Mouse (Mus musculus) kidney, embryonic 16.5 days (tissue): ENCODE results near the gene Rps18. TPM values are rescaled to one million over a fixed set of nuclear protein-coding genes. Genes with fewer than 3 reads are reported as not detected.

ENCODE experiments used
- ATAC-seq: fragments of 200-750 bp; cut with Nextera tagmentation; 2 replicates; pipeline ENCODE4 v1.8.0; 2017; ENCODE audit warnings: moderate TSS enrichment; ENCODE audit not compliant: low FRiP score, low TSS enrichment
- H3K27ac ChIP-seq: fragments of 300-500 bp; sonication (generic); 2 replicates; pipeline ENCODE4 v1.5.1; 2014; ENCODE audit warnings: low read length
- H3K27me3 ChIP-seq: fragments of 300-500 bp; sonication (generic); 2 replicates; pipeline ENCODE4 v1.6.1; 2014; ENCODE audit warnings: low read length, control low read depth, mixed read lengths; ENCODE audit not compliant: insufficient read depth
- H3K36me3 ChIP-seq: fragments of 300-500 bp; sonication (generic); 2 replicates; pipeline ENCODE4 v1.6.1; 2014; ENCODE audit warnings: low read length, control low read depth, mixed read lengths; ENCODE audit not compliant: insufficient read depth
- H3K4me1 ChIP-seq: fragments of 300-500 bp; sonication (generic); 2 replicates; pipeline ENCODE4 v1.6.1; 2014; ENCODE audit warnings: low read length, control low read depth, mixed read lengths; ENCODE audit not compliant: insufficient read depth
- H3K4me2 ChIP-seq: fragments of 300-500 bp; sonication (generic); replicated peaks from 2 replicates; pipeline ENCODE4 v1.6.1; 2014; ENCODE audit warnings: low read depth, low read length
- H3K4me3 ChIP-seq: fragments of 300-500 bp; sonication (generic); 2 replicates; pipeline ENCODE4 v1.5.1; 2014; ENCODE audit warnings: mild to moderate bottlenecking, low read length
- H3K9ac ChIP-seq: fragments of 300-500 bp; sonication (generic); replicated peaks from 2 replicates; pipeline ENCODE4 v1.6.1; 2014; ENCODE audit warnings: low read length
- H3K9me3 ChIP-seq: fragments of 300-500 bp; sonication (generic); 2 replicates; pipeline ENCODE4 v1.6.1; 2016; ENCODE audit warnings: low read length, control low read depth
- whole genome bisulfite sequencing: fragments of 180-500 bp; shearing (Covaris S2); extraction: QIAGEN DNeasy Blood & Tissue Kit; methylation state at CpG from one replicate; pipeline ENCODE4 v1.1.7; 2014; 5-methylcytosine and 5-hydroxymethylcytosine counted together
- polyA plus RNA-seq: library from polyadenylated mRNA; unstranded; fragments of >200 nt; fragmentation: Nextera tagmentation; extraction: Ambion mirVana; gene quantifications from 2 replicates; pipeline ENCODE4 v1.2.1, GENCODE M21; 2015

The Rps18 gene
- polyA plus RNA-seq, 1 experiment from 2014 or later, result 1,786 TPM

DNA sequence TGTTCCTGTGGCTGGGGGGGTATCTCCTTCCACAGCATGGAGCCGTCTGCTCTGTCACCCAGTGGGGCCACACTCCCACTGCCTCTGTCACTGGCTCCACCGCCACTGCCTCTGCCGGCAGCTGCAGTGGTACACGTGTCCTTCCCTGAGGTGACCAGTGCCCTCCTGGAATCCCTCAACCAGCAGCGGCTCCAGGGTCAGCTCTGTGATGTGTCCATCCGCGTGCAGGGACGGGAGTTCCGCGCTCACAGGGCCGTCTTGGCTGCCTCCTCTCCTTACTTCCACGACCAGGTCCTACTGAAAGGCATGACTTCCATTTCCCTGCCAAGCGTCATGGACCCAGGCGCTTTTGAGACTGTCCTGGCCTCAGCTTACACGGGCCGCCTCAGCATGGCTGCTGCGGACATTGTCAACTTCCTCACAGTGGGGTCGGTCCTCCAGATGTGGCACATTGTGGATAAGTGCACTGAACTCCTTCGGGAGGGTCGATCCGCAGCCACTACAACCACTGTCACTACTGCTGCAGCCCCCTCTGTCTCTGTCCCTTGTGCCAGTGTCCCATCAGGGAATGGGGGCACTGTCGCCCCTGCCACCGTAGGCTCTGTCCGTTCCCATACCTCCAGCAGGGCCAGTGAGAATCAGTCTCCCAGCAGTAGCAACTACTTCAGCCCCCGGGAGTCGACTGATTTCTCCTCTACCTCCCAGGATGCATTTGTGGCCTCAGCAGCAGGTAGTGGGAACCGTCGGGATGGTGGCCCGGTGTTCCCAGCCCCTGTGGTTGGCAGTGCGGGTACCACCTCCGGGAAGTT lies 38.8 kb downstream of the Rps18 start:
- Histone ChIP-seq H3K27ac (no peak overlapping the region), H3K9me3 (no peaks in the 10 kb centered on the region), H3K36me3 (peaks cover 35% of the 10 kb centered on the region), H3K4me3 (peak overlapping the region; percentile 62), H3K4me2 (peak overlapping the region; percentile 59), H3K27me3 (no peaks in the 10 kb centered on the region), H3K9ac (peak overlapping the region; percentile 61), H3K4me1 (peaks cover 36% of the 10 kb centered on the region)
- 74% methylated on average over 31 of the region's 31 CpGs for WGBS
- no peak for ATAC-seq

DNA sequence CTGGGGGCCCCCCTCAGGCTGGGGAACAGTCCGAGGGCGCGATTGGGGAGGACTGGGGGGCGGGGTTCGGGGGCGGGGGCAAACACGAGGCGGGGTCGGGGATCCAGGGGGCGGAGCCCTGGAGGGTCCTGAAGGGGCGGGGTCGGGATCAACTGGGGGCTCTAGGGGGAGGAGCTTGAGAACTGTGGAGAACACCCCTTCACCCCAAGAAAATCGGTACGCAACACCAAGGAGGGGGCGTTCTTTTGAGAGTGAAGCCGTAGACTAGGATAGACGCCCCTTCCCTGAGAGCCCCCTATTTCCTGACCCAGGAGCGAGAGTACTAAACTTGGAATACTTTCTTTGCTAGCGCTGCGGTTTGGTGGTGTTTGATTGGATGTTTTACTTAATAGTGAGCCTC lies 39.5 kb downstream of the Rps18 start:
- Histone ChIP-seq H3K9me3 (no peaks in the 10 kb centered on the region), H3K27me3 (no peaks in the 10 kb centered on the region), H3K4me2 (peak overlapping the region; percentile 59), H3K4me3 (peak overlapping the region; percentile 62), H3K4me1 (peaks cover 43% of the 10 kb centered on the region), H3K9ac (peak overlapping the region; percentile 61), H3K36me3 (peaks cover 43% of the 10 kb centered on the region), H3K27ac (peak overlapping the region; percentile 70)
- peak; percentile 4 for ATAC-seq
- WGBS, result under 1% methylated on average over 9 of the region's 20 CpGs

DNA sequence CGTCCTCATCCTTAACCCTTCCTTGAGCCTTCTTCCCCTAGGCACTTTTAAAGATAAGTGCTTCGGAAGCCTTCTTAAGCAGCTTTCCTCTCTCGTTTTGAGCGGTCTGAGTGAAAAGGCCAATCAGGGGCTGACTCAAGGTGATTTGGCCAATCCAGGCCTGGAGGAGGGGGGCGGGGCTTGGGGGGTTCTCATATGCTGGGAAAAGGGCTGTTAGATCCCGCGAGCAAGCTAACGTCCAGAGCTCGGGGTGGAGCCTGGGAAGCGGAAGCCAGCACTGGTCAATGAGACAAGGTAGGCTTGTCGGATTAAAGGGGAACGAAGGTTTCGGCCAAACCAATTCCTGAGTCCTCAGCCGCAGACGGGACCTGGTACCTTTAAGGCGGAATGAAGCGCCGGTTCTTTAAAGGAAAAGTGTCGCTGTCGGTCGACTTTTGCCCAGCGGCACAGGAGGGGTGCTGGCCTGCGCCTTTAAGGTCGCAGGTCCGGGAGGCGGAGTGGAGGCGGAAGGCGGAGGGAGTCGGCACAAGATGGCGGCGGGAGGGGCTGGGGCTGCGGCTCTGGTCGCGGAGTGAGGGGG lies 40.0 kb downstream of the Rps18 start, which contains the start of the genes Tapbp and Zbtb22:
Gene Tapbp, plus strand, starts transcription at position 229 of the 580 bp plus-strand sequence.
Gene Zbtb22, plus strand, starts transcription at position 234 of the 580 bp plus-strand sequence.
- peak within 1 kb of the TSS; percentile 59 for H3K4me2 ChIP-seq
- peaks cover 46% of the 10 kb centered on the region for H3K4me1 ChIP-seq
- no peaks in the 10 kb centered on the region for H3K9me3 ChIP-seq
- peak; percentile 92 for ATAC-seq
- peak within 1 kb of the TSS; percentile 62 for H3K4me3 ChIP-seq
- peak within 1 kb of the TSS; percentile 70 for H3K27ac ChIP-seq
- peak within 1 kb of the TSS; percentile 61 for H3K9ac ChIP-seq
- H3K27me3 ChIP-seq, result no peaks in the 10 kb centered on the region
- WGBS, result under 1% methylated on average over 26 of the region's 34 CpGs
- peaks cover 43% of the 10 kb centered on the region for H3K36me3 ChIP-seq

DNA sequence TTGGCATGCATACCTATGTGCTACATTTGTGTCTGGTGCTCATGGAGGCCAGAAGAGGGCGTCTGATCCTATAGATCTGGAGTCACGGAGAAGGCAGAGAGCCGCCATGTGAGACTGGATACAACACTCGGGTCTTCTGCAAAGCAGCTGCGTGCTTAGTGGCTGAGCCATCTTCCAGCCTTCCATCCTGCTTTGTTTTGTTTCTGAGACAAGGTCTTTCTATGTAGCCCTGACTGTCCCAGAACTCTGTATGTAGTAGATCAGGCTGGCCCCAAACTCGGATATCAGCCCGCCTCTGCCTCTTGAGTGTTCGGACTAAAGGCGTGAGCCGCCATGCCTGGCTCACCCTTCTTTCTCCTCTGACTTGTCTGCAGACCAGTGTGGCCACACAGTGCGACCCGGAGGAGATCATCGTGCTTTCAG lies 40.8 kb downstream of the Rps18 start:
- Histone ChIP-seq H3K9ac (no peak overlapping the region; the same call in 1 of the 2 replicates), H3K9me3 (no peaks in the 10 kb centered on the region), H3K4me3 (peak overlapping the region; percentile 62), H3K36me3 (peaks cover 43% of the 10 kb centered on the region), H3K4me2 (peak overlapping the region; percentile 59), H3K27ac (peak overlapping the region; percentile 40), H3K4me1 (peaks cover 52% of the 10 kb centered on the region), H3K27me3 (no peaks in the 10 kb centered on the region)
- 68% methylated on average over 13 of the region's 13 CpGs for WGBS
- ATAC-seq, result no peak

DNA sequence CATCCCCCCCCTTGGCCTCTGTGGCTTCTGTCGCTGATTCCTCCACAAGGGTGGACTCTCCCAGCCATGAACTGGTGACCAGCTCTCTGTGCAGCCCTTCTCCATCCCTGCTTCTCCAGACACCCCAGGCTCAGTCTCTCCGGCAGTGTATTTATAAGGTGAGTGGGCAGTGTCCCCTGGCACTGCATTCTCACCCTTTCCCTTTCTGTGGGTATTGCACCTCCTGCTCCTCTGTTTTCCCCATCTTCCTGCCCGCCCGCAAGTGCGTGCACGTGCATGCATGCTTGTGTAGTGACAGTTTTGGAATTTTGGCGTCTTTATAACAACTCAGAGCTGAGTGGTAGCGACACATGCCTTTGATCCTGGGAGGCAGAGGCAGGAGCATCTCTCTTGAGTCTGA lies 41.9 kb downstream of the Rps18 start:
- no peak overlapping the region for H3K9ac ChIP-seq
- H3K9me3 ChIP-seq, result no peaks in the 10 kb centered on the region
- 94% methylated on average over 8 of the region's 8 CpGs for WGBS
- H3K4me2 ChIP-seq, result no peak overlapping the region
- peaks cover 43% of the 10 kb centered on the region for H3K36me3 ChIP-seq
- no peak overlapping the region for H3K27ac ChIP-seq
- H3K4me1 ChIP-seq, result peaks cover 49% of the 10 kb centered on the region
- no peak overlapping the region for H3K4me3 ChIP-seq
- no peaks in the 10 kb centered on the region for H3K27me3 ChIP-seq
- ATAC-seq, result no peak

DNA sequence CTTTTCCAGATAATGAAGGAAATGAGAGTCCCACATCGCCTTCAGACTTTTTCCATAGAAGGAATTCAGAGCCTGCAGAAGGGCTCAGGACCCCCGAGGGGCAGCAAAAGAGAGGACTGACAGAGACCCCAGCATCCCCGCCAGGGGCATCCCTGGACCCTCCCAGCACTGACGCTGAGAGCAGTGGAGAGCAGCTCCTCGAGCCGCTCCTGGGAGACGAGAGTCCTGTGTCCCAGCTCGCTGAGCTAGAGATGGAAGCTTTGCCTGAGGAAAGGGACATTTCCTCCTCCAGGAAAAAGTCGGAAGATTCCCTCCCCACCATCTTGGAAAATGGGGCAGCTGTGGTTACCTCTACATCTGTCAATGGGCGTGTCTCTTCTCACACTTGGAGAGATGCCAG lies 42.5 kb downstream of the Rps18 start:
- Histone ChIP-seq H3K27me3 (no peaks in the 10 kb centered on the region), H3K4me1 (peaks cover 45% of the 10 kb centered on the region), H3K4me2 (no peak overlapping the region), H3K9ac (no peak overlapping the region), H3K4me3 (no peak overlapping the region), H3K27ac (no peak overlapping the region), H3K36me3 (peaks cover 43% of the 10 kb centered on the region), H3K9me3 (no peaks in the 10 kb centered on the region)
- 90% methylated on average over 10 of the region's 10 CpGs for WGBS
- no peak for ATAC-seq

DNA sequence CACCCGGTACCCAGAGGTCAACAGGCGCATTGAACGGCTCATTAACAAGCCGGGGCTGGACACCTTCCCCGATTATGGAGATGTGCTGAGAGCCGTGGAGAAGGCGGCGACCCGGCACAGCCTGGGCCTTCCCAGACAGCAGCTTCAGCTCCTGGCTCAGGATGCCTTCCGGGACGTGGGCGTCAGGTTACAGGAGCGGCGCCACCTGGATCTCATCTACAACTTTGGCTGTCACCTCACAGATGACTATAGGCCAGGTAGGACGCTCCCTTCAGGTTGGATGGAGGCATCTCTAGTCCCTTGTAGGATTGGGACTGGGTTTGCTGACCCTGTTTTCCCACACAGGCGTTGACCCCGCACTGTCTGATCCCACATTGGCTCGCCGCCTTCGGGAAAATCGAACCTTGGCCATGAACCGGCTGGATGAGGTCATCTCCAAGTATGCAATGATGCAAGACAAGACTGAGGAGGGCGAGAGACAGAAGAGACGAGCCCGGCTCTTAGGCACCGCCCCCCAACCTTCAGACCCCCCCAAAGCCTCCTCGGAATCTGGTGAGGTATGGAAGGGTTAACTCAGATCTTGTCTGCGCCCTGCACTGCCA lies 43.9 kb downstream of the Rps18 start:
- H3K4me2 ChIP-seq, result peak overlapping the region; percentile 77; the same call in 1 of the 2 replicates
- 58% methylated on average over 28 of the region's 28 CpGs for WGBS
- no peak for ATAC-seq
- H3K4me1 ChIP-seq, result peaks cover 47% of the 10 kb centered on the region
- H3K36me3 ChIP-seq, result peaks cover 35% of the 10 kb centered on the region
- H3K4me3 ChIP-seq, result peak overlapping the region; percentile 13; the same call in 1 of the 2 replicates
- no peaks in the 10 kb centered on the region for H3K27me3 ChIP-seq
- H3K9me3 ChIP-seq, result no peaks in the 10 kb centered on the region
- H3K27ac ChIP-seq, result no peak overlapping the region
- no peak overlapping the region for H3K9ac ChIP-seq

DNA sequence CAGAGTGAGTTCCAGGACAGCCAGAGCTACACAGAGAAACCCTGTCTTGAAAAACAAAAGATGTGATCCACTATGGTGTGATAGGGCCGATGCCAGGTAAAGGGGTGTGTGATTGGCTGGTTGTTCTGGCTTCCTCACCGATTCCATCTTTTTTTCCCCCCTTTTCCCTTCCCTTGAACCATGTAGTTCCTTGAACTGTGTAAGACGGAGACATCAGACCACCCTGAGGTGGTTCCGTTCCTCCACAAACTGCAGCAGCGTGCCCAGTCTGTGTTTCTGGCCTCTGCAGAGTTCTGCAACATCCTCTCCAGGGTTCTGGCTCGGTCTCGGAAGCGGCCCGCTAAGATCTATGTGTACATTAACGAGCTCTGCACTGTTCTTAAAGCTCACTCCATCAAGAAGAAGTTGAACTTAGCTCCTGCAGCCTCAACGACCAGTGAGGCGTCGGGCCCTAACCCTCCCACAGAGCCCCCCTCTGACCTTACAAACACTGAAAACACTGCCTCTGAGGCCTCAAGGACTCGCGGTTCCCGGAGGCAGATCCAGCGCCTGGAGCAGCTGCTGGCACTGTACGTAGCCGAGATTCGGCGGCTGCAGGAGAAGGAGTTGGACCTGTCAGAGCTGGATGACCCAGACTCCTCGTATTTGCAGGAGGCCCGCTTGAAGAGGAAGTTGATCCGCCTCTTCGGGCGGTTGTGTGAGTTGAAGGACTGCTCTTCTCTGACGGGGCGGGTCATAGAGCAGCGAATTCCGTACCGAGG lies 44.6 kb downstream of the Rps18 start:
- 57% methylated on average over 31 of the region's 31 CpGs for WGBS
- peak overlapping the region; percentile 77; the same call in 1 of the 2 replicates for H3K4me2 ChIP-seq
- H3K9ac ChIP-seq, result no peak overlapping the region; the same call in 1 of the 2 replicates
- peaks cover 43% of the 10 kb centered on the region for H3K4me1 ChIP-seq
- H3K27ac ChIP-seq, result 0 out of 2 replicates have a peak overlapping the region, but pooled peaks have one; percentile 37
- H3K4me3 ChIP-seq, result peak overlapping the region; percentile 13; the same call in 1 of the 2 replicates
- no peaks in the 10 kb centered on the region for H3K9me3 ChIP-seq
- no peaks in the 10 kb centered on the region for H3K27me3 ChIP-seq
- no peak for ATAC-seq
- H3K36me3 ChIP-seq, result peaks cover 35% of the 10 kb centered on the region

DNA sequence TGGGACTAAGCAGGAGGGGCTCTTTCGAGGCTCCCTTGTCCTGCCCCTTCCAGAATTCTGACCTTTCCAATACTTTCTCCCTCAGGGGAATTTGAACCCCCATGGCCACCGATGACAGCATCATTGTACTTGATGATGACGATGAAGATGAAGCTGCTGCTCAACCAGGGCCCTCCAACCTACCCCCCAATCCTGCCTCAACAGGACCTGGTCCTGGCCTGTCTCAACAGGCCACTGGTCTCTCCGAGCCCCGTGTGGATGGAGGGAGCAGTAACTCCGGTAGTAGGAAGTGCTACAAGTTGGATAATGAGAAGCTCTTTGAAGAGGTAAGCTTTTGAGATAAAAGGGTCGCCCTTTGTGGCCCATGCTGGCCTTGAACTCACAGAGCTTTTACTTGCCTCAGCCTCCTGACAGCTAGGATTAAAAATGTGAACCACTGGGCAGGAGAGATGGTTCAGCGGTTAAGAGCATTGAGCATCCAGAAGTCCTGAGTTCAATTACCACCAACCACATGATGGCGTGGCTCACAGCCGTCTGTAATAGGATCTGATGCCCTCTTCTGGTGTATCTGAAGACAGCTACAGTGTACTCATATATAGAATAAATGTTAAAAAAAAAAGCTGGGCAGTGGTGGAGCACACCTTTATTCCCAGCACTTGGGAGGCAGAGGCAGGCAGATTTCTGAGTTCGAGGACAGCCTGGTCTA lies 45.3 kb downstream of the Rps18 start:
- Histone ChIP-seq H3K27ac (peak overlapping the region; percentile 92), H3K4me3 (peak overlapping the region; percentile 93), H3K36me3 (peaks cover 35% of the 10 kb centered on the region), H3K27me3 (no peaks in the 10 kb centered on the region), H3K9me3 (no peaks in the 10 kb centered on the region), H3K4me2 (peak overlapping the region; percentile 77), H3K9ac (peak overlapping the region; percentile 92), H3K4me1 (peaks cover 42% of the 10 kb centered on the region)
- ATAC-seq, result no peak
- 51% methylated on average over 11 of the region's 11 CpGs for WGBS
